Mouse (Mus musculus): ENCODE results near the gene Plvap. TPM values are rescaled to one million over a fixed set of nuclear protein-coding genes. Genes with fewer than 3 reads are reported as not detected.
A peak's percentile ranks its signal among the peaks of the same experiment; 100 is the strongest.
"Not testable (repeated sequence)": the region's sequence is repeated elsewhere in the genome, so short reads cannot be mapped to it uniquely, and the experiment has no call there.

The Plvap gene
- polyA plus RNA-seq, 1 experiment from 2014 or later, result 63.7 TPM

DNA sequence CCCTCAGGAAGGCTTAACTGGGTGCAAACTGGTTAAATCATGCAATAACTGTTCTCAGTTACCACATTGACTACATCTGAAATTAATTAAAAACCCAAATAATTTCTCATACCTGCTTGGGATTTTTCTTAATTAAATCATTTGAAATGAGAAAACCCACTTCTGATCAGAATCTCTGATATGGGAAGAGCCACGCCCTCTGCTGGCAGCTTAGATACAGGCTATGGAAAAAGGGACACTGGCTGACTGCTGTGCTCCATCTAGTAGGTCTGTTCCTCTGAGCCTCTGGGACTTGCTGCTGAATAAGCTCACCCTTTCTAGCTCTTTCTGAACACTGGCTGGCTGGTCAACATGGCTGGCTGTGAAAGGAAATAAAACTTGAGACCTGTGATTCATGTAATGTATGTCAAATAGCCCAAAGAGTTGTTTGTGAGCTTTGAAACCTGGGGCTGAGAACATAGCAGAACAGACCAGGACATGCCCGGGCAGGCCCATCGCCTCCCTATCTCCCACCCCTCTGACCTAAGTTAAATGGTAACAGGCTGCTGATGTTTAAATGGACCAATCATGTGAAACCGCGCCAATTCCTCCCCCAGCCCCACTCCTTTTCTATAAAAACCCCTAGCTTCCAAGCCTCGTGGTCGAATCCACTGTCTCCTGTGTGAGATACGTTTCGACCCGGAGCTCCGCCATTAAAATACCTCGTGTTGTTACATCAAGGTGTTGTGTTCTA lies 19.3 kb upstream of the Plvap start:
- WGBS, result 72% methylated on average over 5 of the region's 12 CpGs
- H3K9ac ChIP-seq (ENCODE audit: low read length); H3K4me2 ChIP-seq (ENCODE audit: low read length); H3K27ac ChIP-seq (ENCODE audit: low read depth); H3K9me3 ChIP-seq (ENCODE audit: control insufficient read depth, low read length); DNase-seq (ENCODE audit: low spot score); ATAC-seq (replicated peaks; ENCODE audit: low FRiP score, low TSS enrichment, low read depth); H3K36me3 ChIP-seq (ENCODE audit: control insufficient read depth, insufficient read depth, low read length); H3K4me3 ChIP-seq (ENCODE audit: low read depth, low read length); H3K4me1 ChIP-seq (replicated peaks; ENCODE audit: control insufficient read depth, insufficient read depth, low read length): not testable (repeated sequence)
- H3K27me3 ChIP-seq (replicated peaks; ENCODE audit: control insufficient read depth, insufficient read depth, low read length), result peaks cover 14% of the 10 kb centered on the region

- 78% methylated on average over 11 of the region's 11 CpGs for WGBS
- peak overlapping the region; percentile 57 for H3K27ac ChIP-seq (ENCODE audit: low read depth)
- no peaks in the 10 kb centered on the region for H3K9me3 ChIP-seq (ENCODE audit: control insufficient read depth, low read length)
- H3K4me3 ChIP-seq (ENCODE audit: low read depth, low read length), result no peak overlapping the region
- no peak overlapping the region for H3K9ac ChIP-seq (ENCODE audit: low read length)
- H3K27me3 ChIP-seq (replicated peaks; ENCODE audit: control insufficient read depth, insufficient read depth, low read length), result peaks cover 30% of the 10 kb centered on the region
- H3K36me3 ChIP-seq (ENCODE audit: control insufficient read depth, insufficient read depth, low read length), result no peaks in the 10 kb centered on the region
- ATAC-seq (replicated peaks; ENCODE audit: low FRiP score, low TSS enrichment, low read depth), result no peak
- 0 out of 2 replicates have a peak, but pooled peaks cover 2% of the 10 kb centered on the region for H3K4me1 ChIP-seq (replicated peaks; ENCODE audit: control insufficient read depth, insufficient read depth, low read length)
- H3K4me2 ChIP-seq (ENCODE audit: low read length), result no peak overlapping the region
- DNase-seq (ENCODE audit: low spot score), result no peak
Measured at GRCm38 (mm10) chr8:71528362-71529073, 17.0 kb upstream of the Plvap start.

- DNase-seq (ENCODE audit: low spot score) (no peak), ATAC-seq (replicated peaks; ENCODE audit: low FRiP score, low TSS enrichment, low read depth) (no peak)
- no peak overlapping the region for H3K27ac ChIP-seq (ENCODE audit: low read depth)
Measured at GRCm38 (mm10) chr8:71527162-71527870, 15.8 kb upstream of the Plvap start.

DNA sequence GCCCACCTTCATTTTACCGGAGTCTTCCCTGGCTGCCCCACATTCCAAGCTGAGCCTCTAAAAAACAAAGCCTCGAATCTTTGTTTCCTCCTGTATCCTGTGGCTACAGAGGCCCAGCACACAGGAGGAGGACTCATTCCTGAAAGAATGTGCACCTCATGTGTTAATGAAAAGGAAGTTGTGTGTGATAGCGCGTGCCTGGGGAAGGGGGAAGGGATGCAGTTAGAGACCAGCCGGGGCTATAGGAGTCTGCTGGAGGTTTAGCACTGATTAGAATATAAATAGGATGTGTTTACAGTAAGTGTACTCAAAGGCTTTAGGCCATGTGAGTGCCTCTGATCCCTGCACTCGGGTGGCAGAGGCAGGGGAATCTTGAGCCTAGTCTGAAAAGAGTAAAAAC lies 14.7 kb upstream of the Plvap start:
- no peak for ATAC-seq (replicated peaks; ENCODE audit: low FRiP score, low TSS enrichment, low read depth)
- Histone ChIP-seq H3K9me3 (ENCODE audit: control insufficient read depth, low read length) (no peaks in the 10 kb centered on the region), H3K9ac (ENCODE audit: low read length) (no peak overlapping the region), H3K36me3 (ENCODE audit: control insufficient read depth, insufficient read depth, low read length) (no peaks in the 10 kb centered on the region), H3K4me1 (replicated peaks; ENCODE audit: control insufficient read depth, insufficient read depth, low read length) (0 out of 2 replicates have a peak, but pooled peaks cover 7% of the 10 kb centered on the region), H3K27ac (ENCODE audit: low read depth) (peak overlapping the region; percentile 3; the same call in 1 of the 2 replicates), H3K27me3 (replicated peaks; ENCODE audit: control insufficient read depth, insufficient read depth, low read length) (peaks cover 27% of the 10 kb centered on the region), H3K4me2 (ENCODE audit: low read length) (no peak overlapping the region), H3K4me3 (ENCODE audit: low read depth, low read length) (no peak overlapping the region)
- WGBS, result 15% methylated on average over 6 of the region's 6 CpGs
- DNase-seq (ENCODE audit: low spot score), result no peak

More at GRCm38 (mm10) chr8:71527162-71527870, 15.8 kb upstream of the Plvap start:
- WGBS, result 65% methylated on average over 3 of the region's 3 CpGs
- Histone ChIP-seq H3K27me3 (replicated peaks; ENCODE audit: control insufficient read depth, insufficient read depth, low read length) (peaks cover 27% of the 10 kb centered on the region), H3K4me1 (replicated peaks; ENCODE audit: control insufficient read depth, insufficient read depth, low read length) (0 out of 2 replicates have a peak, but pooled peaks cover 2% of the 10 kb centered on the region), H3K9ac (ENCODE audit: low read length) (no peak overlapping the region), H3K36me3 (ENCODE audit: control insufficient read depth, insufficient read depth, low read length) (no peaks in the 10 kb centered on the region), H3K4me2 (ENCODE audit: low read length) (no peak overlapping the region), H3K9me3 (ENCODE audit: control insufficient read depth, low read length) (no peaks in the 10 kb centered on the region), H3K4me3 (ENCODE audit: low read depth, low read length) (no peak overlapping the region)

DNA sequence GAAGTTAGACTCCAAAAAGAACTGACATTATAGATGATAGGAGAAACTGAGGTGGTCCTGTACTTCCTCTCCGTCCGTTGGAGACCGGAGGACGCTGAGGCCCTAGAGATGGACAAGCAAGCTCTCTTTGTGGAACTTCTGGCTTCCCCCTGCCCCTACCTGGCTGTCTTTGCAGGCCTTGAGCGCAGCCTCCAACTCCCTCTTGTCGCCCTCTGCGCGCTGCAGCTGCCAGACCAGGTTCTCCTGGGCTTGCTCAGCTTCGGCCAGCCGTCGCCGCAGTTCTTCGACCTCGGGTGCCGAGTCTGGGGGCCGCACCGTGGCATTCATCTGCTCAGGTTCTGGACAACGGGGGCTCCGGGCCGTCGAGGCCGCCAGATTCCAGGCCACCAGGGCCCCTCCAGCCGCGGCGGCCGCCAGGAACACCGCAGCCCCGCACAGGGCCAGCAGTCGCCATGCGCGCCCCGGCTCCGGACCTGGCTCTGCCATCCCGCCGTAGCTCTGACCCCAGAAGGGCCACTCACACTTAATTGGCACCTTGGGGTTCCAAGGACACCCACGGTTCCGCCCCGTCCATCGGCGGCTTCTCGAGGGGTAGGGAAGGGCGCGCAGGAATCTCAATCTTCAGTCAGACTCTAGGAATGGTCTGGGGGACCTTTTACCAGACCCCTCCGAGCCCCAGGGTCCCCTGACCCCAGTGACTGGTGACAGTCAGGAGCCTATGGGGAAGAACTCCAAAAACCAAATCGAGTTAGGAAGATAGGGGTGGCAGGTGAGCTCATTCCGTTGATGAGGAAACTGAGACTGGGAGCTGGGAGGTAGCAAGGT lies 13.9 kb upstream of the Plvap start, which contains the start of gene Ccdc194:
Ccdc194 (minus strand) TSS at position 486 of the 825 bp plus-strand sequence.
- peak within 1 kb of the TSS; percentile 3; the same call in 1 of the 2 replicates for H3K27ac ChIP-seq (ENCODE audit: low read depth)
- peaks cover 29% of the 10 kb centered on the region for H3K27me3 ChIP-seq (replicated peaks; ENCODE audit: control insufficient read depth, insufficient read depth, low read length)
- DNase-seq (ENCODE audit: low spot score), result no peak
- 0 out of 2 replicates have a peak, but pooled peaks cover 8% of the 10 kb centered on the region for H3K4me1 ChIP-seq (replicated peaks; ENCODE audit: control insufficient read depth, insufficient read depth, low read length)
- no peaks in the 10 kb centered on the region for H3K9me3 ChIP-seq (ENCODE audit: control insufficient read depth, low read length)
- no peak within 1 kb of the TSS for H3K9ac ChIP-seq (ENCODE audit: low read length)
- H3K4me3 ChIP-seq (ENCODE audit: low read depth, low read length), result peak within 1 kb of the TSS; percentile 15; the same call in 1 of the 2 replicates
- ATAC-seq (replicated peaks; ENCODE audit: low FRiP score, low TSS enrichment, low read depth), result no peak
- no peaks in the 10 kb centered on the region for H3K36me3 ChIP-seq (ENCODE audit: control insufficient read depth, insufficient read depth, low read length)
- 12% methylated on average over 44 of the region's 46 CpGs for WGBS
- H3K4me2 ChIP-seq (ENCODE audit: low read length), result peak within 1 kb of the TSS; percentile 33

DNA sequence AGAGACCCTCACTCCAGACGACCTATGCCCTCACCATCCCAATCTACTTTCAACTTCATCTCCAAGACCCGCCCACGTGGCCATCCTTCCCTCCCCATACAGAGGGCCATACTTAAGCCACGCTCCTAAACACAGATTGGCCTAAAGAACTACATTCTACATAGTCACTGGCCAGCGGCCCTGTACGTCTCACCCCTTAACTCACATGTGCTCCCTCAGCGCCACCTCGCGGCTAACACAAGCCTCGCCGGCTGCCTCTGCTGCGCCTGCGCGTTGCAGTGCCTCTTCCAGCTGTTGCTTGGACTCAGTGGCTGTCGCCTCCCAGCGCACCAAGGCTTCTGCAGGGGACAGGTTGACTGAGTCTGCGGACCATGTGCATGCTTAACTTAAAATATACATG lies 10.1 kb upstream of the Plvap start:
- no peak overlapping the region; the same call in 1 of the 2 replicates for H3K4me2 ChIP-seq (ENCODE audit: low read length)
- 5% methylated on average over 17 of the region's 17 CpGs for WGBS

DNA sequence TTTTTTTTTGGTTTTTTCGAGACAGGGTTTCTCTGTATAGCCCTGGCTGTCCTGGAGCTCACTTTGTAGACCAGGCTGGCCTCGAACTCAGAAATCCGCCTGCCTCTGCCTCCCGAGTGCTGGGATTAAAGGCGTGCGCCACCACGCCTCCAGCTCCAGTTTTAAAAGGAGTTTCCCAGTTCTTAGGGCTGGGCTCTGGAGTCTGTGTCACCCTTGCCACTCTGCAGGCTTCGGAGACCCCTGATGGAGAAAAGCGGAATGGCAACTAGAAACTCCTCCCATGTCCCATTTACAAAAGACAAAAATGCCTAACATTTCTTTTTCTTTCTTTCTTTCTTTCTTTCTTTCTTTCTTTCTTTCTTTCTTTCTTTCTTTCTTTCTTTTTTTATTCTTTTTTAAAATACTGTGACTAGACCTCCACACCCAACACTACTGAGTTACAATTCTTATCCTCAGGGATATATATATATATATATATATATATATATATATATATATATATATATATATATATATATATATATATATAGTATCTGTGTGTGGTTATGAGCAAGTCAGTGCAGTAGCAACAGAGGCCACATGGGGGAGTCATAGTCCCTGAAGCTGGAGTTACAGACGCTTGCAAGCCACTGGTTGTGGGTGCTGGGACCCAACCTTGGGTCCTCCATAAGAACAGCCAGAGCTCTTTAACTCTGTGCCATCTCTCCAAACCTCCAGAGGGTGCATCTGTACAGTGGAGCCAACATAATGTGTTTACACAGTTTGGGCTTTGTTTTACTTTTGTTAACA lies 7.7 kb upstream of the Plvap start:
- 46% methylated on average over 8 of the region's 10 CpGs for WGBS

More for the DNA sequence above, 10.1 kb upstream of the Plvap start:
- H3K9ac ChIP-seq (ENCODE audit: low read length), result no peak overlapping the region
- H3K9me3 ChIP-seq (ENCODE audit: control insufficient read depth, low read length), result no peaks in the 10 kb centered on the region
- no peak overlapping the region for H3K4me3 ChIP-seq (ENCODE audit: low read depth, low read length)
- no peak overlapping the region for H3K27ac ChIP-seq (ENCODE audit: low read depth)
- peak; percentile 73 for ATAC-seq (replicated peaks; ENCODE audit: low FRiP score, low TSS enrichment, low read depth)
- peaks cover 25% of the 10 kb centered on the region for H3K27me3 ChIP-seq (replicated peaks; ENCODE audit: control insufficient read depth, insufficient read depth, low read length)
- H3K4me1 ChIP-seq (replicated peaks; ENCODE audit: control insufficient read depth, insufficient read depth, low read length), result 0 out of 2 replicates have a peak, but pooled peaks cover 8% of the 10 kb centered on the region
- no peaks in the 10 kb centered on the region for H3K36me3 ChIP-seq (ENCODE audit: control insufficient read depth, insufficient read depth, low read length)
- DNase-seq (ENCODE audit: low spot score), result peak; percentile 97

More for the DNA sequence above, 7.7 kb upstream of the Plvap start:
- not testable (repeated sequence) for H3K36me3 ChIP-seq (ENCODE audit: control insufficient read depth, insufficient read depth, low read length); H3K27me3 ChIP-seq (replicated peaks; ENCODE audit: control insufficient read depth, insufficient read depth, low read length); H3K4me2 ChIP-seq (ENCODE audit: low read length); H3K9me3 ChIP-seq (ENCODE audit: control insufficient read depth, low read length); H3K27ac ChIP-seq (ENCODE audit: low read depth); ATAC-seq (replicated peaks; ENCODE audit: low FRiP score, low TSS enrichment, low read depth); H3K4me3 ChIP-seq (ENCODE audit: low read depth, low read length); H3K9ac ChIP-seq (ENCODE audit: low read length); H3K4me1 ChIP-seq (replicated peaks; ENCODE audit: control insufficient read depth, insufficient read depth, low read length)
- peak; percentile 82 for DNase-seq (ENCODE audit: low spot score)

Measured in intestine, embryonic 14.5 days (tissue).